Mouse (Mus musculus) fat pad, adult 2 months (tissue): ENCODE results near the gene Myo1a.
"Not testable (repeated sequence)": the region's sequence is repeated elsewhere in the genome, so short reads cannot be mapped to it uniquely, and the experiment has no call there.

ENCODE experiments used
- DNase-seq: peaks from one replicate; pipeline ENCODE4 v3.0.0-alpha.2; 2011; ENCODE audit warnings: low read depth, low spot score; ENCODE audit errors: extremely low read depth

Myo1a gene

GRCm38 (mm10) chr10:127704766-127705220 is at the start of gene Myo1a:
Gene Myo1a, plus strand, starts transcription at chr10:127705170.
- no peak for DNase-seq

- DNase-seq = not testable (repeated sequence)
Observed at GRCm38 (mm10) chr10:127657617-127658016, 47.4 kb upstream of the Myo1a start.

DNA sequence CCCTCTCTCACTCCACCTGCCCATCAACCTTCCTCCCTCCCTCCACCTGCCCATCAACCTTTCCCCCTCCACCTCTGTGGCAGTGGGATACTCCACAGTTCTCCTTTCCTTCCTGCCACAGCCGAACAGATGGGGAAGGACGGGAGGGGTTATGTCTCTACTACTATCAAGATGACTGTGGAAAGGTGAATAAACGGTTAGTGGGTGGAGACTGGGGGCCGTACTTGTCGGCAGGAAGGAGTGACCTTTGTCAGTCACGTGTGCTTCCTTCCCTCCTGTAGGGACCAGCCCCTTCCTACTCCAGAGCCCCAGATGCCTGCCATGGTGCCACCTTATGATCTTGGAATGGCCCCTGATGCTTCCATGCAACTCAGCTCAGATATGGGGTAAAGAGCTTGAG is 46.9 kb upstream of the Myo1a start:
- no peak for DNase-seq

DNA sequence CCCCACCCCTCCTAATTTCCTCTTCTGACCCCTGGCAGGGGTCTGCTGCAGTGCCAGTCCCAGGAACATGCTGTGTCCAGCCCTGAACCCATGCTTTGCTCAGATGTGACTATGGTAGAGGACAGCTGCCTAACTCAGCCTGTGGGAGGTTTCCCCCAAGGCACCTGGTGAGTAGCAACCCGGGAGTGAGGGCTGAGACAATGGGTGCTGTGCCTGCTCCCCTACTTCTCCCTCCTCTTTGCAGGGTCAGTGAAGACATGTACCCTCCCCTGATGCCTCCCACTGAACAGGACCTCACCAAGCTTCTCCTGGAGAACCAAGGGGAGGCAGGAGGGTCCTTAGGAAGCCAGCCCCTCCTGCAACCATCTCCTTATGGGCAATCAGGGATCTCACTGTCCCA is 45.4 kb upstream of the Myo1a start:
- DNase-seq = no peak

GRCm38 (mm10) chr10:127661291-127661914 is 43.6 kb upstream of the Myo1a start:
- DNase-seq = no peak

DNA sequence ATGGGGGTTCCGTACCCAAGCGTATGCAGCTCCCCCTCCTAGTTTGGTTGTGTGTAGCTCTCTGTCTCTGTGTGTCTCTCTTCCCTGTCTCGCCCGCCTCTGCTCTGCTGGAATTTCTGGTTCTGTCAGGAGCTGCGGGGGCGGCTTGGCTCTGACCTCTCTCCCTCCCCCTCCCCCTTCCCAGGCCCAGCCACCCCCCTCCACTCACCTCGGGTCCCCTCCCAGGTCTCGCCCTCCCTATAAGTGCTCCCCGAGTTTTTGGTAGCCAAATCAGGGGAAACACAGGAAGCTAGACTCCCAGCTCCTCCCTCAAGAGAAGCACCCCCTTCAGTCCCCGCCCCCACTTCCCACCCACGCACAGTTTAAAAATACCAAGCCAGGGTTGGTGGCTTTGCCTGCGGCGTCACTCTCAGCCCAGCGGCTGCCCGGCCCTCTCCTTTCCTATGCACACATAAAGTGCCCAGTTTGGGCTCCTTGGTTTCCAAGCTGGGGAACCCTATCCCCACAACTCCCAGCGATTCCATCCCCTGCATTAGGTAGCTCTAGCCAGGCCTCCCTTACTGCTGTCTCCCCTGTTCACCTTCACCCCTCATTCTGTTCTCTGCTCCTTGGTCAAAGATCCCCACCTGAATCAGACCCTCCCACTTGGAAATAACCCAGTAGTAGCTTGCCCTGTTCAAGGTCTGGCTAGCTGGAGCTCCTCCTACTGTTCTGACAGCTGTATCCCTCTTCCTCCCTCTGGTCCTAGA is 42.9 kb upstream of the Myo1a start:
- no peak for DNase-seq

DNA sequence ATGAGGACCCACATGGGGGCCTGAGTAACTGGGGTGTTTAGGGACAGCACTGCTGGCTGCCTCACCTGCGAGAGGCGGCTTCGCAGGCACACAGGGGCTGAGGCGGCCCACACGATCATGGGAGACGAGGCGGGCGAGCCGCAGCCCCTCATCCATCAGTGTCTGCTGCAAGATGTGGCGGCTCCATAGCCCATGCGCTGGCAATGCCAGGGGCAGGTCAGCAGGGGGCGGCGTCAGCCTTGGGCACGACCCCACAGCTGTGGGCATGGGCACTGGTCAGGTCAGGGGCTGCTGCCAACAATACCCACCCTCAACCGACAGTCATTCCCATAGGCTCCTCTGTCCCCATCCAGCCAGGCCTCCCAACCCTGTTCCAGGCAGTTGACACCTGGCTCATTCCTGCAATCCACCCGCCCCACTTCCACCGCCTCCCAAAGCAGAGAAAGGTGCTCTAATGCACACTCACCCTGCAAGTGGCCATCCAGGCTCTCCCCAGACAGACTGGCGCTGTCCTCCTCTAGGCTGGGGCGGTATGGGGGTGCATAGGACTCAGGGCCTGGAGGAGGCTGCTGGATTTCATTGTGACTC is 42.2 kb upstream of the Myo1a start:
- DNase-seq = no peak

- DNase-seq = no peak
Observed at GRCm38 (mm10) chr10:127663590-127663989, 41.4 kb upstream of the Myo1a start.

GRCm38 (mm10) chr10:127664166-127664565 is 40.8 kb upstream of the Myo1a start:
- no peak for DNase-seq

GRCm38 (mm10) chr10:127664891-127665290 is 40.1 kb upstream of the Myo1a start:
- DNase-seq = no peak

DNA sequence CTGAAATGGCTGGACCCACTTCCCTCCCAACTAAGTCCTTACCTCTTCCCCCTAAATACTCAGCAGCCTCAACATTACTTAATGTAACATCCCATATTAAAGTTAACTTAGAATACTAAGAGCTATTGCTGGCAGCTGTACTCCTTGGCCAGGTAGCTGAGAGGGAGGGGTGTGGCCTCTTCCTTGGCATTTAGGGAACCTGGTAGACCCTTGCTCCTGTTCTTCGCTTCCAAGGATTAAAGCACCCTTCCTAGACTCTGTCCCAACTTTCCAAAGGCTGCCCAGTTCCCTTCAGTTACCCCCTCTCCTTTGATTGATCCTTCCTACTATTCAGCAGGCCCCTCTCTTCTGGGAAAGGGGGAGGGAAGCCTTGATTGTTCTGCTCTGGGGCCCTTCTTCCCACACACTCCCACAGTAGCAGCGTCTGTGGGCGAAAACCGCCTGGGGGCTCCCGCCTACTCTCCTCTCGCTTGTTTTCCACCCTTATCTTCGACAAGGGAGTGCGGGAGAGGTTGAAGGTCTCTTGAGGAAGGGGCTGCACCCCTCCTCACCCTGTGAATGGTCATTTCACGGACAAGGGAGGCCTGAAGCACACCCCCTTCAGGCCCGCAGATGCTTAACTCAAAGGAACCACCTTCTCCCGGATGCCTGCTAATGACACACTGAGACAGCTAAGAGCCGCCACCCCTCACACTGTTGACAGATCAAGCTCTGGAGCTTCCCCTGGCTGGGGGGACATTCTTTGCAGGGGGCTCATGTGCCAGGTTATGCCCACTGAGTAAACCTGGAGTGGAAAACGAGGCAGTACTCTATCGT is 39.4 kb upstream of the Myo1a start:
- no peak for DNase-seq

- no peak for DNase-seq
Observed at GRCm38 (mm10) chr10:127666501-127667268, 38.3 kb upstream of the Myo1a start, which contains the start of gene Nemp1. Gene Nemp1, plus strand, starts transcription at chr10:127666901.

- no peak for DNase-seq
Observed at GRCm38 (mm10) chr10:127667269-127668092, 37.5 kb upstream of the Myo1a start.

GRCm38 (mm10) chr10:127668093-127669050 is 36.6 kb upstream of the Myo1a start, which contains the start of gene Nab2:
Gene Nab2, minus strand, starts transcription at chr10:127668568.
- no peak for DNase-seq

- no peak for DNase-seq
Observed at GRCm38 (mm10) chr10:127669170-127669569, 35.8 kb upstream of the Myo1a start.

DNA sequence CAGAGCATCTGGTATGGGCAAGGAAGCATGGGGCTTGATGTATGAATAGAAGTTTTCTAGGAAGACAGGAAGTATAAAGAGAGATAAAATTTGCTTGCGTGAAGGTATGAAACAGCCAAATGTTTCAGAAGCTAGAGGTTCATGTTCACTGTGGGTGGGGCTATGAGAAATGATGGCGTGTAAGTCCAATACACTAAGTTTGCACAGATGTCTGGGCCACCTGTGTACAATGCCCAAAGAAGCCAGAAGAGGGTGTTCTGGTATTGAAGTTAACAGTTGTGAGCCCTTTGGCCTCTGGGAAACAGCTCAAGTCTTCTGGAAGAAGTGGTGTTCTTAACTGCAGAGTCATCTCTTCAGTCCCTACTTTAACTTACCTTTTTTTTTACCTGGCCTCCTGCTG is 34.8 kb upstream of the Myo1a start:
- DNase-seq = no peak

GRCm38 (mm10) chr10:127671276-127671675 is 33.7 kb upstream of the Myo1a start:
- no peak for DNase-seq

GRCm38 (mm10) chr10:127674046-127674655 is 30.8 kb upstream of the Myo1a start:
- DNase-seq = no peak
